Mouse (Mus musculus) effector memory CD4-positive, alpha-beta T cell, adult 5 months (primary cell): ENCODE results near the gene Gm26661. TPM values are rescaled to one million over a fixed set of nuclear protein-coding genes. Genes with fewer than 3 reads are reported as not detected.

Source experiments
- polyA plus RNA-seq: library from polyadenylated mRNA; unstranded; fragments of 100-300 nt; shearing (Covaris generic); gene quantifications from one replicate; pipeline ENCODE4 v1.2.1, GENCODE M21; 2017

Gm26661 gene
- not detected for polyA plus RNA-seq

GRCm38 (mm10) chr14:7791532-7792159 lies at the start of gene Gm26661:
TSS of gene Gm26661 (plus strand) at chr14:7791587.

GRCm38 (mm10) chr14:7817770-7818462 lies 26.5 kb downstream of the Gm26661 start, which contains the start of gene Flnb:
TSS of gene Flnb (plus strand) at chr14:7817957.

Other genes with a start within 250 kb of the Gm26661 start
- not detected for gene Gm3558, start 223.0 kb upstream of the Gm26661 start, polyA plus RNA-seq
- gene Gm10338, start 196.0 kb upstream of the Gm26661 start, polyA plus RNA-seq: not detected
- not detected for gene Gm10128, start 147.6 kb upstream of the Gm26661 start, polyA plus RNA-seq
- 17.0 TPM for gene Flnb, start 26.4 kb downstream of the Gm26661 start, polyA plus RNA-seq
- not detected for gene Gm45521, start 165.7 kb downstream of the Gm26661 start, polyA plus RNA-seq
- gene Dnase1l3, start 203.0 kb downstream of the Gm26661 start, polyA plus RNA-seq: 1.1 TPM
- gene Abhd6, start 211.3 kb downstream of the Gm26661 start, polyA plus RNA-seq: 23.4 TPM